Mouse (Mus musculus) c-Kit-positive CD71-positive TER-119-negative erythroid progenitor cells, embryonic 14.5 days (primary cell): ENCODE results near the gene Eva1c.
"Not testable (repeated sequence)": the region's sequence is repeated elsewhere in the genome, so short reads cannot be mapped to it uniquely, and the experiment has no call there.

Experiments
- DNase-seq: peaks from one replicate; pipeline ENCODE4 v3.0.0-alpha.2; 2013; ENCODE audit warnings: low read depth

The Eva1c gene

GRCm38 (mm10) chr16:90826457-90826856 lies at the start of gene Eva1c:
Gene Eva1c (plus strand): TSS chr16:90826719.
- DNase-seq: no peak

- no peak for DNase-seq
These were observed 46.7 kb upstream of the Eva1c start for GRCm38 (mm10) chr16:90779783-90780182.

GRCm38 (mm10) chr16:90783302-90783701 lies 43.2 kb upstream of the Eva1c start:
- DNase-seq: no peak

GRCm38 (mm10) chr16:90785257-90785656 lies 41.3 kb upstream of the Eva1c start:
- DNase-seq: no peak

- DNase-seq: no peak
These were observed 37.9 kb upstream of the Eva1c start for GRCm38 (mm10) chr16:90788580-90788979.

GRCm38 (mm10) chr16:90790946-90791345 lies 35.6 kb upstream of the Eva1c start:
- no peak for DNase-seq

- DNase-seq: no peak
These were observed 34.5 kb upstream of the Eva1c start for GRCm38 (mm10) chr16:90792066-90792465.

GRCm38 (mm10) chr16:90792500-90792899 lies 34.0 kb upstream of the Eva1c start:
- no peak for DNase-seq

- DNase-seq: no peak
These were observed 31.8 kb upstream of the Eva1c start for GRCm38 (mm10) chr16:90794708-90795107.

GRCm38 (mm10) chr16:90798446-90798845 lies 28.1 kb upstream of the Eva1c start:
- DNase-seq: no peak

GRCm38 (mm10) chr16:90798848-90799247 lies 27.7 kb upstream of the Eva1c start:
- no peak for DNase-seq

GRCm38 (mm10) chr16:90799840-90800239 lies 26.7 kb upstream of the Eva1c start:
- no peak for DNase-seq

GRCm38 (mm10) chr16:90801251-90801650 lies 25.3 kb upstream of the Eva1c start:
- no peak for DNase-seq

GRCm38 (mm10) chr16:90801928-90802327 lies 24.6 kb upstream of the Eva1c start:
- DNase-seq: no peak

GRCm38 (mm10) chr16:90804466-90804865 lies 22.1 kb upstream of the Eva1c start:
- DNase-seq: no peak

GRCm38 (mm10) chr16:90809975-90810715 lies 16.4 kb upstream of the Eva1c start, which contains the start of gene Urb1:
Gene Urb1 (minus strand): TSS chr16:90810413.
- DNase-seq: peak; percentile 92

- no peak for DNase-seq
These were observed 15.7 kb upstream of the Eva1c start for GRCm38 (mm10) chr16:90810716-90811256.

- DNase-seq: no peak
These were observed 14.4 kb upstream of the Eva1c start for GRCm38 (mm10) chr16:90812086-90812485.

GRCm38 (mm10) chr16:90820326-90820725 lies 6.2 kb upstream of the Eva1c start:
- DNase-seq: no peak

- no peak for DNase-seq
These were observed 5.3 kb upstream of the Eva1c start for GRCm38 (mm10) chr16:90821046-90821697.

GRCm38 (mm10) chr16:90822284-90822935 lies 4.1 kb upstream of the Eva1c start:
- DNase-seq: no peak

GRCm38 (mm10) chr16:90822981-90823380 lies 3.5 kb upstream of the Eva1c start:
- DNase-seq: no peak

GRCm38 (mm10) chr16:90823986-90824385 lies 2.5 kb upstream of the Eva1c start:
- DNase-seq: not testable (repeated sequence)
